Mouse (Mus musculus): ENCODE measurements around the gene Lor. TPM values are rescaled to one million over a fixed set of nuclear protein-coding genes. Genes with fewer than 3 reads are reported as not detected.

Gene Lor
- 1.1 and 1.6 TPM in 2 replicates for polyA plus RNA-seq (2014; fragmentation: Nextera tagmentation; extraction: Ambion mirVana)

GRCm38 (mm10) chr3:92083042-92083441 is at the start of gene Lor:
Lor (minus strand) TSS chr3:92083142.
- peak within 1 kb of the TSS; percentile 66; the same call in 1 of the 2 replicates for H3K4me3 ChIP-seq (ENCODE audit: low read depth, low read length)
- peak within 1 kb of the TSS; percentile 86 for H3K4me2 ChIP-seq (replicated peaks; ENCODE audit: low read depth, low read length)
- H3K27me3 ChIP-seq (ENCODE audit: control insufficient read depth, insufficient read depth, low read length) = no peaks in the 10 kb centered on the region
- H3K27ac ChIP-seq (ENCODE audit: low read length) = no peak within 1 kb of the TSS
- no peak within 1 kb of the TSS for H3K9ac ChIP-seq (replicated peaks; ENCODE audit: low read depth, low read length)
- H3K4me1 ChIP-seq (ENCODE audit: control insufficient read depth, insufficient read depth, low read length) = no peaks in the 10 kb centered on the region
- WGBS = 83% methylated on average over 2 of the region's 2 CpGs
- no peaks in the 10 kb centered on the region for H3K9me3 ChIP-seq (ENCODE audit: control insufficient read depth, low read depth, low read length)
- no peaks in the 10 kb centered on the region for H3K36me3 ChIP-seq (ENCODE audit: control insufficient read depth, insufficient read depth, low read length)
- no peak for ATAC-seq (ENCODE audit: insufficient number of reproducible peaks, insufficient read depth, low FRiP score, low read depth)

GRCm38 (mm10) chr3:92123847-92124246 is 40.9 kb upstream of the Lor start, which contains the start of gene Prr9:
Prr9 (minus strand) TSS chr3:92123947.
- Histone ChIP-seq H3K9ac (replicated peaks; ENCODE audit: low read depth, low read length) (no peak within 1 kb of the TSS), H3K4me1 (ENCODE audit: control insufficient read depth, insufficient read depth, low read length) (no peaks in the 10 kb centered on the region), H3K9me3 (ENCODE audit: control insufficient read depth, low read depth, low read length) (no peaks in the 10 kb centered on the region), H3K27me3 (ENCODE audit: control insufficient read depth, insufficient read depth, low read length) (no peaks in the 10 kb centered on the region), H3K27ac (ENCODE audit: low read length) (no peak within 1 kb of the TSS), H3K36me3 (ENCODE audit: control insufficient read depth, insufficient read depth, low read length) (no peaks in the 10 kb centered on the region), H3K4me3 (ENCODE audit: low read depth, low read length) (no peak within 1 kb of the TSS), H3K4me2 (replicated peaks; ENCODE audit: low read depth, low read length) (no peak within 1 kb of the TSS)
- 79% methylated on average over 5 of the region's 5 CpGs for WGBS
- ATAC-seq (ENCODE audit: insufficient number of reproducible peaks, insufficient read depth, low FRiP score, low read depth) = no peak

- ATAC-seq (ENCODE audit: insufficient number of reproducible peaks, insufficient read depth, low FRiP score, low read depth) = no peak
- H3K4me2 ChIP-seq (replicated peaks; ENCODE audit: low read depth, low read length) = no peak overlapping the region
- no peak overlapping the region for H3K4me3 ChIP-seq (ENCODE audit: low read depth, low read length)
- no peak overlapping the region for H3K27ac ChIP-seq (ENCODE audit: low read length)
- WGBS = 77% methylated on average over 3 of the region's 3 CpGs
- no peaks in the 10 kb centered on the region for H3K27me3 ChIP-seq (ENCODE audit: control insufficient read depth, insufficient read depth, low read length)
- no peaks in the 10 kb centered on the region for H3K9me3 ChIP-seq (ENCODE audit: control insufficient read depth, low read depth, low read length)
- no peaks in the 10 kb centered on the region for H3K4me1 ChIP-seq (ENCODE audit: control insufficient read depth, insufficient read depth, low read length)
- H3K9ac ChIP-seq (replicated peaks; ENCODE audit: low read depth, low read length) = no peak overlapping the region
- no peaks in the 10 kb centered on the region for H3K36me3 ChIP-seq (ENCODE audit: control insufficient read depth, insufficient read depth, low read length)
These were observed 38.0 kb upstream of the Lor start for GRCm38 (mm10) chr3:92120902-92121301.

GRCm38 (mm10) chr3:92117930-92118329 is 35.0 kb upstream of the Lor start:
- H3K4me2 ChIP-seq (replicated peaks; ENCODE audit: low read depth, low read length) = no peak overlapping the region
- 0 out of 2 replicates have a peak, but pooled peaks have one; percentile 33 for ATAC-seq (ENCODE audit: insufficient number of reproducible peaks, insufficient read depth, low FRiP score, low read depth)

GRCm38 (mm10) chr3:92111526-92111925 is 28.6 kb upstream of the Lor start:
- Histone ChIP-seq H3K9ac (replicated peaks; ENCODE audit: low read depth, low read length) (no peak overlapping the region), H3K4me1 (ENCODE audit: control insufficient read depth, insufficient read depth, low read length) (no peaks in the 10 kb centered on the region), H3K36me3 (ENCODE audit: control insufficient read depth, insufficient read depth, low read length) (no peaks in the 10 kb centered on the region), H3K4me2 (replicated peaks; ENCODE audit: low read depth, low read length) (no peak overlapping the region), H3K27me3 (ENCODE audit: control insufficient read depth, insufficient read depth, low read length) (no peaks in the 10 kb centered on the region), H3K27ac (ENCODE audit: low read length) (no peak overlapping the region), H3K4me3 (ENCODE audit: low read depth, low read length) (no peak overlapping the region), H3K9me3 (ENCODE audit: control insufficient read depth, low read depth, low read length) (no peaks in the 10 kb centered on the region)
- no peak for ATAC-seq (ENCODE audit: insufficient number of reproducible peaks, insufficient read depth, low FRiP score, low read depth)

More at GRCm38 (mm10) chr3:92117930-92118329, 35.0 kb upstream of the Lor start:
- Histone ChIP-seq H3K4me3 (ENCODE audit: low read depth, low read length) (no peak overlapping the region), H3K9me3 (ENCODE audit: control insufficient read depth, low read depth, low read length) (no peaks in the 10 kb centered on the region), H3K9ac (replicated peaks; ENCODE audit: low read depth, low read length) (no peak overlapping the region), H3K27ac (ENCODE audit: low read length) (no peak overlapping the region), H3K4me1 (ENCODE audit: control insufficient read depth, insufficient read depth, low read length) (no peaks in the 10 kb centered on the region), H3K27me3 (ENCODE audit: control insufficient read depth, insufficient read depth, low read length) (no peaks in the 10 kb centered on the region), H3K36me3 (ENCODE audit: control insufficient read depth, insufficient read depth, low read length) (no peaks in the 10 kb centered on the region)
- 34% methylated on average over 3 of the region's 3 CpGs for WGBS

- no peaks in the 10 kb centered on the region for H3K4me1 ChIP-seq (ENCODE audit: control insufficient read depth, insufficient read depth, low read length)
- no peak overlapping the region for H3K4me2 ChIP-seq (replicated peaks; ENCODE audit: low read depth, low read length)
- H3K27ac ChIP-seq (ENCODE audit: low read length) = no peak overlapping the region
- no peaks in the 10 kb centered on the region for H3K9me3 ChIP-seq (ENCODE audit: control insufficient read depth, low read depth, low read length)
- H3K4me3 ChIP-seq (ENCODE audit: low read depth, low read length) = no peak overlapping the region
- no peak for ATAC-seq (ENCODE audit: insufficient number of reproducible peaks, insufficient read depth, low FRiP score, low read depth)
- H3K27me3 ChIP-seq (ENCODE audit: control insufficient read depth, insufficient read depth, low read length) = no peaks in the 10 kb centered on the region
- no peak overlapping the region for H3K9ac ChIP-seq (replicated peaks; ENCODE audit: low read depth, low read length)
- H3K36me3 ChIP-seq (ENCODE audit: control insufficient read depth, insufficient read depth, low read length) = no peaks in the 10 kb centered on the region
These were observed 27.8 kb upstream of the Lor start for GRCm38 (mm10) chr3:92110790-92111189.

GRCm38 (mm10) chr3:92106582-92106981 is 23.6 kb upstream of the Lor start:
- H3K4me2 ChIP-seq (replicated peaks; ENCODE audit: low read depth, low read length) = no peak overlapping the region
- H3K9me3 ChIP-seq (ENCODE audit: control insufficient read depth, low read depth, low read length) = no peaks in the 10 kb centered on the region
- H3K27me3 ChIP-seq (ENCODE audit: control insufficient read depth, insufficient read depth, low read length) = no peaks in the 10 kb centered on the region
- no peak for ATAC-seq (ENCODE audit: insufficient number of reproducible peaks, insufficient read depth, low FRiP score, low read depth)
- H3K9ac ChIP-seq (replicated peaks; ENCODE audit: low read depth, low read length) = no peak overlapping the region
- no peak overlapping the region for H3K4me3 ChIP-seq (ENCODE audit: low read depth, low read length)
- H3K27ac ChIP-seq (ENCODE audit: low read length) = no peak overlapping the region
- H3K36me3 ChIP-seq (ENCODE audit: control insufficient read depth, insufficient read depth, low read length) = no peaks in the 10 kb centered on the region
- no peaks in the 10 kb centered on the region for H3K4me1 ChIP-seq (ENCODE audit: control insufficient read depth, insufficient read depth, low read length)
- 8% methylated on average over 6 of the region's 6 CpGs for WGBS

GRCm38 (mm10) chr3:92081285-92081931 is 1.5 kb downstream of the Lor start:
- H3K4me2 ChIP-seq (replicated peaks; ENCODE audit: low read depth, low read length) = peak overlapping the region; percentile 86
- H3K27ac ChIP-seq (ENCODE audit: low read length) = peak overlapping the region; percentile 27; the same call in 1 of the 2 replicates
- peak overlapping the region; percentile 52 for H3K9ac ChIP-seq (replicated peaks; ENCODE audit: low read depth, low read length)
- no peaks in the 10 kb centered on the region for H3K4me1 ChIP-seq (ENCODE audit: control insufficient read depth, insufficient read depth, low read length)
- peak overlapping the region; percentile 66 for H3K4me3 ChIP-seq (ENCODE audit: low read depth, low read length)
- under 1% methylated on average over 61 of the region's 76 CpGs for WGBS
- ATAC-seq (ENCODE audit: insufficient number of reproducible peaks, insufficient read depth, low FRiP score, low read depth) = peak; percentile 75
- no peaks in the 10 kb centered on the region for H3K36me3 ChIP-seq (ENCODE audit: control insufficient read depth, insufficient read depth, low read length)
- H3K9me3 ChIP-seq (ENCODE audit: control insufficient read depth, low read depth, low read length) = no peaks in the 10 kb centered on the region
- H3K27me3 ChIP-seq (ENCODE audit: control insufficient read depth, insufficient read depth, low read length) = no peaks in the 10 kb centered on the region
